Mouse (Mus musculus): ENCODE measurements around the gene Gm49711.

Gene Gm49711

DNA sequence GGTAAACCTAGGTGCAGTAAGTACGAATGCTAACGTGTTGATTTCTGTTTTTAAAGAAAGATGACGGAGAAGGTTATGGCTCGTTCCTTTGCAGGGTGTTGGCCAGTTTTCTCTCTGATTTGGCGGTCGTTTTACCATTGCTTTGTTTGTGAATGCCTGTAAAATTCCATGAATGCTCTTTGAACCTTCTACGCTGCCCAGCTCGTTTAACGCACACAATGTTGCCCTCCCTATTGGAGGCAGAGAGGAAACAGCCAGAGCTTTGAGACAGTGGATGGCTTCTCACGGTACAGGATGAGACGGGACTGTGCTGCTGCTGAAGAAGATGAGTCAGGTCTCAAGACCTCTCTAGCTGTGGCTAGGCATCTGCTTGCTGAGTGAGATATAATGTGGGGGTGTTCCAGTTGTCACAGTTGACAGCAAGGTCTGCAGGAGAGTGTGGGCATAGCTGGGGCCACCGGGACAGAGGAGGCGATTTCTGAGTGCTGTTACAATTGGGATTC is 60.9 kb downstream of the Gm49711 start:
- CTCF ChIA-PET, result no interaction called here

DNA sequence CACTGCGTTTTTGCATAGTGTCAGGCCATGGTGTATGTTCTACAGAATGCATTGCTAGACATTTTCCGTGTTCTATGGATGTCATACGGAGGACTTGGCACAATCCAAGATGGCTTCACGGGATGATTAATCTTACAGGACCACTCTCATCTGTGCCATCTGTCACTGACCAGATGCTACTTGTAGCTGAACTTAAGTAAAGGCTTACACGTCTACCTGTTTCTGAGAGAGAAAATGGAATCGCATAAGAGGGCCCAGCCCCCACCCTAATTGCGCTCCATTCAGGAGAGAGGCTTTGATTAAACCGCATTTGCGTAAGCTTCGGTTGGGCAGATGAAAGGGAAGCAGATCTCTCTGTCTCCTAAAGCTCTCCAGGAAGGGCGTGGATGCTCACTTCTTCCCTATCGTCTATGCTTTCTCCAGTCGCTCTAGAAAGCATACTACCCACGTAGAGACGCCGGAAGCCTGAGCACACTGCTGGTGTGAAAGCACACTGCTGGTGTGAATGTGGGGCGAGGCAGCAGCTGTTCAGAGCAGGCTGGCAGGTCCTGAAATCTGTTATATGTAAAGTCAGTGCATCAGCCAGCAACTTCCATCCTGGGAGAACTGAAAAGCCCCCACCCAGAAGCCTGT is 62.9 kb downstream of the Gm49711 start:
- CTCF ChIA-PET, result no interaction called here

DNA sequence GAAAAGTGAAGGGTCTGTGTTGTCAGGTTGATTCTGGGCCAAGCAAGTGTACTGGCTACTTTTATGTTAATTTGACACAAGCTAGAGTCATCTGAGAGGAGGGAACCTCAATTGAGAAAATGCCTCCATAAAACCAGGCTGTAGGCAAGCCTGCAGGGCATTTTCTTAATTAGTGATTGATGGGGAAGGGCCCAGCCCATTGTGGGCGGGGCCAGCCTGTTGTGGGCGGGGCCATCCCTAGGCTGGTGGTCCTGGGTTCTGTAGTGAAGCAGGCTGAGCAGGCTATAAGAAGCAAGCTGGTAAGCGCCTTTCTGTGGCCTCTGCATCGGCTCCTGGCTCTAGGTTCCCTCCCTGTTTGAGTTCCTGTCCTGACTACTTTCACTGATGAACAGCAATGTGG is 69.1 kb downstream of the Gm49711 start:
- CTCF ChIA-PET, result no interaction called here

DNA sequence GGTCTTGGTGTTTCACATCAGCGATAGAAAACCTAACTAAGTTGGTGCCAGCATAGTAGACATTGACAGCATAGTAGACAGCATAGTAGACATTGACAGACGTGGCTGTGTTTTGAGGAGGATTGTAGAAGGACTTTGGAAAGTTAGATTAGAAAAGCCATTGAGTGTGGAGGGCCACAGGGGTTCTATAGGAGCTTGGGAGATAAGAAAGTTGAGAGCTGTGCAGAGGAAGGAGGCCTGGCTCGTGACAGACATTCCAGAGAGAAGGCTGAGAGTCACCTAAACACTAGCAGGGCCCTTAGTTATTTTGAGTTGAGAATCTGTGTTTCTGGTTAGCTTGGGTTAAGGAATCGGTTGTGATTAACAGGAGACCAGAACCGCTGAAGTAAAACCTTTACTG is 69.5 kb downstream of the Gm49711 start:
- CTCF ChIA-PET, result no interaction called here

DNA sequence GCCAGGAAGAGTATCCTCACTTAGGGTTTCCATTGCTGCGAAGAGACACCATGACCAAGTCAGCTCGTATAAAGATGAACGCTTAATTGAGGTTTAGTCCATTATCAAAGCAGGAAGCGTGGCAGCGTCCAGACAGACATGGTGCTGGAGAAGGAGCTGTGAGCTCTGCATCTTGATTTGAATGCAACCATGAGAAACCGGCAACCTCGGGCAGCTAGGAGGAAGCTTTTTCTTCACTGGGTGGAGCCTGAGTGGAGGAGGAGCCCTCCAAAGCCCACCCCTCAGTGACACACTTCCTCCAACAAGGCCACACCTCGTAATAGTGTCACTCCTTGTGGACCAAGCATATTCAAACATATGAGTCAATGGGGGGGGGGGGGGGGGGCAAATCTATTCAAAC is 71.7 kb downstream of the Gm49711 start:
- CTCF ChIA-PET, result no interaction called here

DNA sequence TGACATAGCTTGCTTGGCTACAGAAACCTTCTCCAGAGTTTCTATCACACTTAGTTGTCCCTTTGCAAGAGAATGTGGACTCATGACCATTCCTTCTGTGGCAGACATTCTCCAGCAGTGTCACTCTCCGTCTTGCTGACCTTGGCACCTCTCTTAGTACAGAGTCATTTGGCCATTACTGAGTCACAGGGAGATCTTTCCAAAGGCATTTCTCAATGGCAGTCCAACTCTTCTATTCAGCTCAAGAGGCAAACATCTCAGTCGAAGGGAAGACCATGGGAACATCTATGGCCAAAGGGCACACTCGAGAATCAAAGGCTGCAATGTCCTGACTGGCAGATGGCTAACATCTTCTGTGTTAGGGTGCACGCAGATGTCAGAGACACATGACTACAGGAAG is 74.4 kb downstream of the Gm49711 start:
- CTCF ChIA-PET, result no interaction called here

DNA sequence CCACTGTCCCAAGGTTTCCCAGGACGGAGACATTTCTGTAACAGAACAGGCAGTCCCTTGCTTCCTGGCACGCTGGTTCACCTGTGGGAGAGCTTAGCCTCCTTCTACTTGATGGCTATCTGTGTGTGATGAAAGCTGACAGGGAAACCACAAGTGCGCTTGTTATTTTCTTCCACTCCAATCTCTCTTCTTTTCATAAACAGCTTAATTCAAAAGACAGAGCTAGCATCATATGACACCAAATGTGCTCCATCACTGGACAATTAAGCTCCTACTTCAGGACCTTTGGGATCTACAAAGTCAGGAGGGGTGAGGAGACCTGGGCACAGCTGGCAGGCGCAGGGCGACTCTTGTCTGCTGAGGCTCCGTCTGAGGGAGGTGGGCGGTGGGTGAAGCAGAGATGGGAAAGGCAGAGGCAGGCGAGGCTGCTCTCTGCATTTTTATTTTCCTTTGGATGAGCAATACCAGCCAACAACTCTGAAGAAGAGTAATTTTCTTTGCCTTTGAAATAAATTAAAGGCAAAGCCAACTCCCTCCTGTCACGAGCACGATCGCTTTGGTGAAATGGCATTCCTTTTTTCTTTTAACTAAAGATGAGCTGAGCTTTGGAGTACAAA is 76.1 kb downstream of the Gm49711 start:
- CTCF ChIA-PET, result no interaction called here

DNA sequence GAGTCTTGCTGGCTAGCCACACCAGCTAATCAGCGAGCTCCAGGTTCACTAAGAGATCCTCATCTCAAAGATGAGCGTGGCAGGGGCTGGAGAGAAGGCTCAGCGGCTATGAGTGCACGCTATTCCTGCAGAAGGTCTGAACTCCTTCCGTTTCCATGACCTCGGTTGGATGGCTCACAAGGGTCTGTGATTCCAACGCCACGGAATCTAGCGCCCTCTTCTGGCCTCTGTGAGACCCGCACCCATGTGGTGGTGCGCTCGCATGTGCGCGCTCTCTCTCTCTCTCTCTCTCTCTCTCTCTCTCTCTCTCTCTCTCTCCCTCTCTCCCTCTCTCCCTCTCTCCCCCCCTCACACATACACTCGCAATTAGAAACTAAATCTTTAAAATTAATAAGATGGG is 78.2 kb downstream of the Gm49711 start:
- CTCF ChIA-PET, result no interaction called here

DNA sequence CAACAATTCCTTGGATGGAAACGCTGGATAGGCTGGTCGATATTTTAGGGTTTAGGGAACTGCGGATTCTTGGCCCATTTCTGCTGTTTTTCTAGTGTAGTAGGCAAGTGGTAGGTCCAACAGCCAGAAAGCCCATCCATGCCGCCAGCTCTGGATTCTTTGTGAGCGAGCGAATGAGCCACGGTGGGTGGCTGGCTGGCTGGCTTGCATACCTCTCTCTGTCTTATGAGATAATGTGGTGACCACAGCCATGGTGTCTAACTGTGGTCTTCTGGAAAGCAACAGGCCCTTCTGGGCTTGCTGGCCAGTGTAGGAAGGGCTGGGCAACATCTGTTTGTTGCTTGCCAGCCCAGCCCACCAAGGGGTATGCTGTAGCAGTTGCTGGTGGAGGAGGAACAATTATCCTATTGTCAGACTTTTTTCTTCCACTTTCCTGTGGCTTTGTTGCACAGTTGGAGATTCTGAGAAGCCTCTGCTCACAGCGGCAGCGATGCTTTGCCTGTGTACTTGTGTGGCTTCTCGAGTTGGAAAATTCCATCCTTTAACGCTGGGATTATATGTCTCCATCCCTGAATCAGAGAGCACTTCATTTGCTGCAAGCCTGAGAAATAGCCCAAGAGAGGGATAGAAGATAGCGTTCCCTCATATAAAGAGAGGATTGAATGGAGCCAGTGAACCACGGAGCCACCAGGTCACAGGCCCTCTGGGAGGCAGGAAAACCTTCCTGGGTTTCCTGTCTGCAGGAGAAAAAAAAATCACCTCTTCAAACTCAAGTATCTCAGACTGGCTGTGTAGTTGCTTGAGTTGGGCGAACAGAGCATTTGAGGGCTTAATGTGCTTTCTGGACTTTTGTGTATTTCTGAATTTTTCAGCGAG is 81.5 kb downstream of the Gm49711 start:
- CTCF ChIA-PET, result no interaction called here

DNA sequence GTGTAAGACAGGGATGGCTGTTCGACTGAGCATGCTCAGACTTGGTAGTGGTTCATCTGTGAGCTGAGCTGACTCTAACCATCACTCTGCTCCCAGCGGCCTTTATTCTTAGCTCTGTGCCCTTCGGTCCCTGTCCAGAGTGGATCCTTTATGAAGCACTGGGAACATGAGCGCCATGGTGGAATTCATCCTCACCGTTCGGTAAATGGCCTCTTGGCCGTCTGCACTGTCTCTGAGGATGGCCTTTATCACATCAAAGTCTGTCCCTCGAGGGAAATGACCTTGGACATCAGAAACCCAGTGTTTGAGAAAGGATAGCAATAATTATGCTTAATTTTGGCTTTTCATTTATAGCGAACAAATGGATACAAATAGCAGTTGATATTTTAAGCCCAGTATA is 82.2 kb downstream of the Gm49711 start:
- CTCF ChIA-PET, result no interaction called here

DNA sequence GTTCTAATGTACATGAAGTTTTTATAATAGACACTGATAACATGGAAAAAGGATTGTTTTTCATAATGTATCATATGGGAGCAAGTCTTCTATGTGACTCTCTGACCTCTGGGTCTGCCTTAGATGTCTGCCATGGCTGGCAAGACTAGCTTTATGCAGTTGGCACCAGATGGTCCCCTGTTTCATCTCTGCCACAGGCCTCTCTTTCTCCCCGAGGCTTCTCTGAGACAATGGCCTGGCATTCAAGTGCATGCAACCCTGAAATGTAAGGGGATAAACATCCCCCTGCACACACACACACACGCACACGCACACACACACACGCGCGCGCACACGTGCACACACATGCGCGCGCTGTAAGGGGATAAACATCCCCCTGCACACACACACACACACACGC is 82.9 kb downstream of the Gm49711 start:
- CTCF ChIA-PET, result no interaction called here

DNA sequence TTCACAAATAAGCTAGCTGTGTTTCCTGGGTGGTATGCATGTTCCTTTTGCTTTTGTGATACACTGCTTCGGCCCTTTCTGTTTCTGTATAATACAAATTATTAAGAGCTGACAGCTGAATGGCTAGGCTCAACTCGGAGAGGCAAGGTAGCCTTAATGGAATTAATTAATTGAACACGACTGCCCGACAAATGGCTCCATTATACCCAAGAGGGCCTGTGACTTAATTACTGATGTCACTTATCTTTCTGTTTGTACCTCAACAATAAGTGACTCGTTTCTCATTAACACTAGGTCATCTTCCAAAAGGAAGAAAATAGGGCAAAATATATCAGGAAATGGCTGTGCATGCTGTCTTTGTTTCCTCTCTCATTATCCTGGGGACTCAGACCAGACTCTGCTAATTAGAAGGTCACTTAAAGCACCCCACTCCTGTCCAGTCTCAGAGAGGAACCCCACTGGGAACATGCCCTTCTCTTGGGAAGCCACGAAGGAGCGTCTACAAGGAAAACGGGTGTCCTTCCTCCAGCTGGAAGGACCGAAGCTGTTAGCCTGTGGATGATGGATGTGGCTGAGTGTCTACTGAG is 84.4 kb downstream of the Gm49711 start:
- CTCF ChIA-PET, result interaction anchor here (0.6 kb wide), 1 partner anchor 1726 kb away, joined by 27 read pairs; no protein-coding TSS in a partner anchor

DNA sequence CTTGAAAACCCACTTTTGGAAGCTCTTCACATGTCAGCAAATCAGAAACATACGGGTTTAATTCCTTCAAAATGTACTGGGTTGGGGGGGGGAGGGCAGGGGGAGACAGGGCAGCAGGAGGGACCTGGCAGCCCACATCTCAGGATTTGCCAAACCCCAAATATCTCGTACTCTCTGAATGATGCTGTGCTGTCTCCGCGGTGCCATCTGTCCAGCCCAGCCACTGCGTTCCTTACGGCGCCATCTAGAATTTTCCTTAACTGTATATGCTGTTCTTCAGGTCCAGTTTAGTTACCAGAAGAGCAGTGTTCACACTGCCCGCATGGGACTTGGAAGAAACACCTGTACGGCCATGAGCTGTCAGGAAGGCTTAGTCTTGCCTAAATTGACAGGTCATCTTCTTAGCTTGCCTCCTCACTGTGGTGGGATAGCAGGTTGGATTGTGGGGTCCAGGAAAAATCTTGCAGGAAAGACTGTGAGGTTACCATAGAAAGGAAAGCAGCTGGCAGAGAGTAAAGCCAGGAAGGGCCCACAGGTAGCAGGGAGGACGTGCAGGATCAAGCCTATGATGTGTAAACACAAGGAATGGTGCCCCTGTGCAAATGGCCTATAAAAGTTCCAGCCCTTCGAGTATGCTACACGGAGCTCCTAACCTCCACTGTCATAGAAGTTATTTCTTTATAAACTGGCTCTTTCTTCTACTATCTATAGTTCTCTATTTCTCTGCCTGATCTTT is 89.7 kb downstream of the Gm49711 start:
- CTCF ChIA-PET, result interaction anchor here (1.2 kb wide), 1 partner anchor 211 kb away, joined by 3 read pairs; no protein-coding TSS in a partner anchor

DNA sequence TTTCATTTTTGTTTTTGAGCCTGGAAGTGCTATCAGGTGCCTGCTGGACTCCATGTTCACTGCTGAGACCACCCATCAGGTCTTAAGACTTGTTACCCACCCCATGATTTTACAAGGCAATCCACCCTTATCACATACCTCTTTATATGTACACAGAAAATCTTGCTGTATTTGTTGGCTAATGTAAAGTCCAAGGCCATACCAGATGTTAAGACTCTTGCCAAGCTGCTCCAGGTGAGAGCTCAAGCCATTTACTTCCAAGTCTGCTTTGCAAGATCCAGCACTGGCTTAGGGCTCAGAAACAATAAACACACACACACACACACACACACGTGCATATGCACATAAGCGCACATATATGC is 90.2 kb downstream of the Gm49711 start:
- CTCF ChIA-PET, result interaction anchor here (1.2 kb wide), 1 partner anchor 212 kb away, joined by 3 read pairs; no protein-coding TSS in a partner anchor

DNA sequence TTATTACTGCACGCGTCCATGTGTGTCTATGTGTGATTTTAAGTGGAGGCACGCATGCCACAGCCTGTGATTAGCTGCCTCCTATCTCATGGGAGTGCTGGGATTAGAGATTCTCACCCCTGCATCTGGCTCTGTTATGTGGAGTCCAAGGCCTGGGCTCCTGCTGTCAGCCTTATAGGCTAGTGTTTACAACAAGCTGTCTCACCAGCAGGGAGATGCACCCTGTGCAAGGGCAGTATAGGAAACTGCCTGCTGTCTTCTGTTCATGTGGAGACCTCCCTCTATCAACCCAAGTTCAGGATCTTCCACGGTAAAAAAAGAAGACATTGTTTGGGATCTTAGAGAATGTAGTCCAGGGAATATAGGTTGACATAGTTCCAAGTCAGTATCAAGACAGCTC is 92.9 kb downstream of the Gm49711 start:
- CTCF ChIA-PET, result no interaction called here

DNA sequence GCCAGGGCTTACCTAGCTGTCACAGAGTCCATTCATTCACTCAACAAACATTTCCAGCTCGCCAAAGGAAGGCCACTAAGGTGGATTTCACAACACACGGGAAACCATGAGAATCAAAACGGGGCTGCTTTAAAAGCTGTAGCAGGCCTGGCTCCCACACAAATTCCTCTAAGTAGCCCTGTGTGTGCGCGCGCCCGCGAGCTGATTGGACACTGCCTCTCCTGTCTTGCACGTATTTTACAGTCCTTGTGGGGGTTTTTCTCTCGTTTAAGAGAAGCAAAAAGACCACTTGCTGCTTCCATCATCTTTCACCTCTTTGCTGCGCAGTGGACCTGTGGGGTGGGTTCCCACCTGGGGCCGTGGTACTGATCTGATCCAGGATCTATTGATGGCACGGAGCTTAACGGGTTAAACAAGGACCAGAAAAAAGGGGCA is 99.9 kb downstream of the Gm49711 start:
- CTCF ChIA-PET, result no interaction called here

DNA sequence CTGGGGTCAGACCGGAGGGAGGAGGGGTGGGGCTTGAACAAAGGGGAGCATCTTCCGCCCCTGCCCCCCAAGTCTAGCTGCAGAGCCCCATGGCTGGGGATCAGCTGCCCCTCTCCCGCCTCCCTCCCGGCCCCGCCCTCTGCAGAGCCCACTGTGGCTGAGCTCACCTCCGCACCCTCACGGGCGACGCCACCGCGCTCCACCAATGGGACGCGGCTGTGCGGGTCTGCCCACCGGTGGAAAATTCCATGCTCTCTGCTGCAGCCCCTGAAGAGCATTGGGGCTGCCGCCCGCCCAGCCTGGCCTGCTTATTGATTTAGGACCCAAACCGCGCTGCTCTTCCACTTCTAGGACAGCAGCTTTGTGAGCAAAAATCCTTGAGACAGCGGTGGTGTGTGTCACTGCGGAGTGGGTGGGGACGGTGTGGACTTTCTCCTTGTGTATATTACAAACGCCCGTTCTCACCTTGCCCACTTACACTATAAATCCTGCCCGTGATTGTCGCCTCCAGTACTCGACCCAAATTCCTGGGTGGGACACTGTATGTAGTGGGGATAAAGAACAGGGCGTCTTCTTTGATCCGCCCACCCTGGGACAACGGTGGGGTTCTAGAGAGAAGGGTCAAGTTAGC is 100.5 kb downstream of the Gm49711 start:
- CTCF ChIA-PET, result no interaction called here

DNA sequence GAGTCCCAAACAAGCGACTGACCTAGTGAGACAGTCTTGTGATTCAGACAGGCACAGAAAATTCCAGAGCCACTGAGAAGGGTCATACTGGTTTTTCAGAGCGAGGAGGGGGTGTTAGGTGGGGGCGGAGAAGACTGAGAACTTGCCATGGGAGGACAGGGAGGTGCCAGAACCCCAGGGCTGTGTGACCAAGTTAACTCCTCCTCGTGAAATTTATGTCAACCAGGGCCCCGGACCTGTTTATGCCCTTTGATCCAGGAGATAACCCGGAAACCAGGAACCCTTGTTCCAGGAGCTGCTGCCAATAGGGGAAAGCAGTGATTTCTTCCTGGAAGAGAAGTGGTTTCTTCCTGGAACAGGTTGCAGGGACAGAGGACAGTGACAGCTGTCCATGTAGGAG is 101.0 kb downstream of the Gm49711 start:
- CTCF ChIA-PET, result no interaction called here

DNA sequence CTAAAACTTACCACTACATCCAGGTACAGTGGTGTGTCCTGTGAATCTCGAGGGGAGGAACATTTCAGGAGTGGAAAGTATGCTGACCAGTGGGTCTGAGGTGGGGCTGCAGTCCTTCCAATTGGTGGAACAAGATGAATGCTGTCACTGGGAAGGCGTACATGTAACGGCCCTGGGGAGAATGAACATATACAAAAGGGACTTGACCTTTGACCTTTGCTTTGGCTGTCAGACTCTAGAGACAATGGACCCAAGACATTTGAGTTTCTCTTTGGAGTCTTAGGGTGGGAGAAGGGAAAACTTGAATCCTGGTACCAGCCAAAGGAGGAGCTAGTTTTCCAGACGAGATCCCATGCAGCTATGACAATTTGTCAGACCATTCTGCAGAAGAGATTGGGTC is 104.2 kb downstream of the Gm49711 start:
- CTCF ChIA-PET, result no interaction called here

DNA sequence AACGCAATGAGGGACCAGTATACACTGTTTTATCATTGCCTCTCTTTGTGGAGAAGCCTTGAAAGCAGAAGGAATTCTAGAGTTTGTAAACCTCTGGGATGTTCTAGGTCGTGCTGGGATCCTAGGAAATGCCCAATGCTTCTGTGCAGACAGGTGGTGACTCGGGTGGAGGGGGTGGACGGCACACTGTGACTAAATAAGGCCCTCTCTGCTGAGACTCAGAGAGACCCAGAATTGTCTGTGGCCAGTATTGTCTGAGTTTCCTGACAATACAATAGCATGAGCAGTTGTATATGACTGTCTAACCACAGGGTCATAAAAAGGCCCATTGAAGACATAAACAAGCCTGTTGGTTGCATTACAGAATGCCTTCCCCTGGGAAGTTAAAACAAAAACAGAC is 105.4 kb downstream of the Gm49711 start:
- CTCF ChIA-PET, result no interaction called here

DNA sequence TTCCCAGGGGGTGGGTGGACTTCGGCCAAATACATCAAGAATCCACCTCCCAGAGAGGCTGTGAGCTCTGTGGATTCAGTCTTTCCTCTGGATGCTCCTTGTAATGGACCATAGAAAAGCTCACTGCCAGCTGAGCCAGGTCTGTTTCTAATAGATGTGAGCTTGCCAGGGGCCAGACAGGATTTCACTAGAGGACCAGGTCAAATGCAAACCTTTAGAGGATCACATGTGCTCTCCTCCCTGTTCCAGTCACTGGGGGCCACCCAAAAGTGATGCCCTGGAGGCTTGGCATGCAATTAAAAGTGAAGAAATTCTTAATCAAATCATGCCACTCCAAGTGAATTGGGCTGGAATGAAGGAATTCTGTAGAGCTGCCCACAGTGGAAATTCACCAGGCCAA is 117.9 kb downstream of the Gm49711 start:
- CTCF ChIA-PET, result no interaction called here

All from spleen, embryonic (tissue).